Mouse (Mus musculus) stomach, postnatal 0 days (tissue): Measurements from ENCODE around the gene Tnni1. TPM values are rescaled to one million over a fixed set of nuclear protein-coding genes. Genes with fewer than 3 reads are reported as not detected.

ENCODE experiments used
- ATAC-seq: fragments of 200-750 bp; cut with Nextera tagmentation; 2 replicates; pipeline ENCODE4 v1.8.0; 2017; ENCODE audit not compliant: low FRiP score, low TSS enrichment
- DNase-seq: peaks from one replicate; pipeline ENCODE4 v3.0.0-alpha.2; 2016; ENCODE audit warnings: low spot score
- H3K27ac ChIP-seq: fragments of 300-500 bp; sonication (generic); replicated peaks from 2 replicates; pipeline ENCODE4 v1.5.1; 2014; ENCODE audit warnings: mild to moderate bottlenecking, control low read depth
- H3K27me3 ChIP-seq: fragments of 300-500 bp; sonication (generic); 2 replicates; pipeline ENCODE4 v1.6.1; 2014; ENCODE audit warnings: low read length; ENCODE audit not compliant: control insufficient read depth, insufficient read depth
- H3K36me3 ChIP-seq: fragments of 300-500 bp; sonication (generic); 2 replicates; pipeline ENCODE4 v1.6.1; 2014; ENCODE audit warnings: low read length, mixed read lengths; ENCODE audit not compliant: control insufficient read depth, insufficient read depth
- H3K4me1 ChIP-seq: fragments of 300-500 bp; sonication (generic); replicated peaks from 2 replicates; pipeline ENCODE4 v1.6.1; 2014; ENCODE audit warnings: antibody characterized with exemption; ENCODE audit not compliant: control insufficient read depth, insufficient read depth
- H3K4me2 ChIP-seq: fragments of 300-500 bp; sonication (generic); replicated peaks from 2 replicates; pipeline ENCODE4 v1.6.1; 2014; ENCODE audit warnings: low read depth, mild to moderate bottlenecking, control low read depth, moderate library complexity
- H3K4me3 ChIP-seq: fragments of 300-500 bp; sonication (generic); 2 replicates; pipeline ENCODE4 v1.5.1; 2014; ENCODE audit warnings: low read depth, low read length, control low read depth
- H3K9ac ChIP-seq: fragments of 300-500 bp; sonication (generic); 2 replicates; pipeline ENCODE4 v1.6.1; 2014; ENCODE audit warnings: mild to moderate bottlenecking, low read length, control low read depth, mixed read lengths
- H3K9me3 ChIP-seq: fragments of 300-500 bp; sonication (generic); 2 replicates; pipeline ENCODE4 v1.6.1; 2016; ENCODE audit warnings: low read length; ENCODE audit not compliant: control insufficient read depth
- CTCF ChIP-seq: IDR thresholded peaks from 2 replicates; pipeline ENCODE4 v1.5.1; 2016; ENCODE audit warnings: antibody characterized with exemption, low read depth, mild to moderate bottlenecking, moderate library complexity
- EP300 ChIP-seq: optimal IDR thresholded peaks from 2 replicates; pipeline ENCODE3; 2016; ENCODE audit warnings: antibody characterized with exemption
- WGBS: fragments of 180-500 bp; shearing (Covaris S2); extraction: QIAGEN DNeasy Blood & Tissue Kit; methylation state at CpG from one replicate; pipeline ENCODE4 v1.1.7; 2014; 5-methylcytosine and 5-hydroxymethylcytosine counted together
- polyA plus RNA-seq: library from polyadenylated mRNA; unstranded; fragments of >200 nt; fragmentation: Nextera tagmentation; extraction: Ambion mirVana; gene quantifications from 2 replicates; pipeline ENCODE4 v1.2.1, GENCODE M21; 2015

Gene Tnni1
- polyA plus RNA-seq, 1 experiment from 2014 or later: 4.2 TPM

- DNase-seq: peak; percentile 80
- peak overlapping the region; percentile 54 for H3K9ac ChIP-seq
- peaks cover 12% of the 10 kb centered on the region for H3K4me1 ChIP-seq
- H3K4me3 ChIP-seq: peak overlapping the region; percentile 10; the same call in 1 of the 2 replicates
- WGBS: 9% methylated on average over 26 of the region's 27 CpGs
- peak; percentile 80 for ATAC-seq
- TF ChIP-seq CTCF (no peak), EP300 (no peak)
- no peaks in the 10 kb centered on the region for H3K9me3 ChIP-seq
- peak overlapping the region; percentile 52 for H3K4me2 ChIP-seq
- H3K27ac ChIP-seq: peak overlapping the region; percentile 95
- no peaks in the 10 kb centered on the region for H3K27me3 ChIP-seq
- H3K36me3 ChIP-seq: no peaks in the 10 kb centered on the region
Measured at GRCm38 (mm10) chr1:135793370-135794215, 14.4 kb downstream of the Tnni1 start.

DNA sequence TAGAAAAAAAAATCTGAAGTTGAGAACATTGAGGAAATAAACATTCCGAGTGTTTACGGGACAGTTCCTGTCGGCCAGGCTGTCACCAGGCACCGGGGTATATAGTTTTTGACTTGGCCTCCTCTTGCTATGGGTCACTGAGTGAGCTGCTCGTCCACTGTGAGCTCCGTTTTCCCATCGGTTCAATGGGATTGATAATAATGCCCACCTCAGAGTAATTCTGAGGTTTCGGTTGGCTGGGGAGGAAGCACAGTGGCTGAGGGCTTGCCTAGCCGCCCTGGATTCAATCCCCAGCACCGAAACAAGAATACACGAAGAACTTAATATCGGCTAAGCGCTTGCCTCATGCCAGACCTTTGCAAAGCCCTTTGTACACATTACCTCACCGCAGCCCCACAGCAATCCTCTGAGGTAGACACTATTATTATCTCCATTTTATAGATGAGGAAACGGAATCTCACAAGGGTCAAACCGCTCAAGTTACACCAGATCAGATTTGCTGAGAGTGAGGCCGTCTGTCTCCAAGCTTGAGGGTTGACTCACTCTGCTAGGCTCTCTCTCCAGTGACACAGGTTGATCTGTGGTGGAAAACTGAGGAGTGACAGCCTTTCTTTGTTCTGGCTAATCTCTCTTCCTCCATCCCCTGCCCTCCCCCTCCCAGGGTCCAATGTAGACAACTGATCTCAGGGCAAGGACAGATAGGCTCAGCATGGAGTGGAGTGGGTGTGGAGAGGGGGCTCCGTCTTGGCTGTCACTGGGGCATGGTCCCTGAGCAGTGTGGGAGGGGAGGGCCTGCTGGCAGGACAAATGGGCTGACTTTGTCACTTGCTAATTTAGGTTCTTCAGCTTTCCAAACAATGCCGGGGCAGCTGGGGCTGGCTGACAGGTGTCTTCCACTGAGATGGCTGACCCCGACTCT lies 15.2 kb downstream of the Tnni1 start:
- H3K27ac ChIP-seq: peak overlapping the region; percentile 95
- DNase-seq (peak; percentile 64), ATAC-seq (peak; percentile 79)
- peak overlapping the region; percentile 10; the same call in 1 of the 2 replicates for H3K4me3 ChIP-seq
- H3K9ac ChIP-seq: peak overlapping the region; percentile 54
- H3K27me3 ChIP-seq: no peaks in the 10 kb centered on the region
- no peaks in the 10 kb centered on the region for H3K36me3 ChIP-seq
- no peak for TF ChIP-seq CTCF
- no peak for TF ChIP-seq EP300
- H3K9me3 ChIP-seq: no peaks in the 10 kb centered on the region
- 23% methylated on average over 20 of the region's 20 CpGs for WGBS
- H3K4me2 ChIP-seq: peak overlapping the region; percentile 52
- peaks cover 12% of the 10 kb centered on the region for H3K4me1 ChIP-seq

- 59% methylated on average over 1 of the region's 1 CpGs for WGBS
- no peak for TF ChIP-seq EP300
- TF ChIP-seq CTCF: no peak
- Histone ChIP-seq H3K9ac (no peak overlapping the region), H3K4me3 (no peak overlapping the region), H3K4me2 (no peak overlapping the region), H3K9me3 (no peaks in the 10 kb centered on the region), H3K4me1 (peaks cover 16% of the 10 kb centered on the region), H3K36me3 (no peaks in the 10 kb centered on the region), H3K27ac (no peak overlapping the region), H3K27me3 (no peaks in the 10 kb centered on the region)
- DNase-seq: no peak
- ATAC-seq: no peak
Measured at GRCm38 (mm10) chr1:135798492-135798891, 19.3 kb downstream of the Tnni1 start.

- Histone ChIP-seq H3K9ac (no peak overlapping the region), H3K4me3 (no peak overlapping the region), H3K4me2 (no peak overlapping the region), H3K27ac (no peak overlapping the region), H3K36me3 (no peaks in the 10 kb centered on the region), H3K9me3 (no peaks in the 10 kb centered on the region), H3K27me3 (no peaks in the 10 kb centered on the region), H3K4me1 (peaks cover 11% of the 10 kb centered on the region)
- ATAC-seq (no peak), DNase-seq (no peak)
- WGBS: 52% methylated on average over 8 of the region's 8 CpGs
- TF ChIP-seq CTCF: no peak
- no peak for TF ChIP-seq EP300
Measured at GRCm38 (mm10) chr1:135799109-135799627, 19.9 kb downstream of the Tnni1 start.

- Histone ChIP-seq H3K4me1 (peaks cover 7% of the 10 kb centered on the region), H3K27ac (peak overlapping the region; percentile 67), H3K9ac (no peak overlapping the region), H3K27me3 (no peaks in the 10 kb centered on the region), H3K4me3 (no peak overlapping the region), H3K4me2 (no peak overlapping the region), H3K9me3 (no peaks in the 10 kb centered on the region), H3K36me3 (no peaks in the 10 kb centered on the region)
- TF ChIP-seq EP300: no peak
- TF ChIP-seq CTCF: no peak
- 25% methylated on average over 8 of the region's 8 CpGs for WGBS
- ATAC-seq (peak; percentile 41), DNase-seq (no peak)
Measured at GRCm38 (mm10) chr1:135800192-135800950, 21.1 kb downstream of the Tnni1 start.
